Mouse (Mus musculus) thymus, adult 2 months (tissue): ENCODE data around the gene Trcg1. TPM values are rescaled to one million over a fixed set of nuclear protein-coding genes. Genes with fewer than 3 reads are reported as not detected.

Experiments used
- DNase-seq: peaks from one replicate; pipeline ENCODE4 v3.0.0; 2021
- H3K27ac ChIP-seq: fragments of 200-500 bp; 2 replicates; pipeline ENCODE4 v1.5.1; 2012; ENCODE audit warnings: low read length, control low read depth; ENCODE audit not compliant: control insufficient read depth, insufficient read depth
- H3K27me3 ChIP-seq: fragments of 200-500 bp; 2 replicates; pipeline ENCODE4 v1.6.1; 2012; ENCODE audit warnings: mild to moderate bottlenecking, low read length, moderate library complexity, mixed read lengths; ENCODE audit not compliant: control insufficient read depth, insufficient read depth
- H3K36me3 ChIP-seq: fragments of 200-500 bp; 2 replicates; pipeline ENCODE4 v1.6.1; 2012; ENCODE audit warnings: mild to moderate bottlenecking, low read length, moderate library complexity; ENCODE audit not compliant: control insufficient read depth, insufficient read depth
- H3K4me1 ChIP-seq: fragments of 200-500 bp; replicated peaks from 2 replicates; pipeline ENCODE4 v1.6.1; 2012; ENCODE audit warnings: low read length; ENCODE audit not compliant: control insufficient read depth, insufficient read depth
- H3K4me3 ChIP-seq: fragments of 200-500 bp; 2 replicates; pipeline ENCODE4 v1.5.1; 2012; ENCODE audit warnings: mild to moderate bottlenecking, low read length, control low read depth, moderate library complexity; ENCODE audit not compliant: control insufficient read depth, insufficient read depth
- CTCF ChIP-seq: fragments of 200-500 bp; IDR thresholded peaks from 2 replicates; pipeline ENCODE4 v1.5.1; 2012; ENCODE audit warnings: mild to moderate bottlenecking, control low read depth, low read length, moderate library complexity, borderline replicate concordance; ENCODE audit not compliant: control insufficient read depth, poor library complexity, insufficient read depth; ENCODE audit errors: extremely low read depth
- POLR2A ChIP-seq: fragments of 200-500 bp; IDR thresholded peaks from 2 replicates; pipeline ENCODE4 v1.6.1; 2012; ENCODE audit warnings: mild to moderate bottlenecking, low read length, control low read depth, moderate library complexity; ENCODE audit not compliant: control insufficient read depth, poor library complexity, insufficient read depth; ENCODE audit errors: extremely low read depth
- WGBS: fragments of 180-500 bp; shearing (Covaris S2); methylation state at CpG from one replicate; pipeline ENCODE4 v1.1.7; 2018; 5-methylcytosine and 5-hydroxymethylcytosine counted together
- polyA plus RNA-seq: library from polyadenylated mRNA; depleted of rRNA; stranded (reverse); fragments of >200 nt; gene quantifications from 2 replicates; pipeline ENCODE4 v1.2.3, GENCODE M21; 2012

The Trcg1 gene
- polyA plus RNA-seq, 1 experiment = 0.03 TPM

DNA sequence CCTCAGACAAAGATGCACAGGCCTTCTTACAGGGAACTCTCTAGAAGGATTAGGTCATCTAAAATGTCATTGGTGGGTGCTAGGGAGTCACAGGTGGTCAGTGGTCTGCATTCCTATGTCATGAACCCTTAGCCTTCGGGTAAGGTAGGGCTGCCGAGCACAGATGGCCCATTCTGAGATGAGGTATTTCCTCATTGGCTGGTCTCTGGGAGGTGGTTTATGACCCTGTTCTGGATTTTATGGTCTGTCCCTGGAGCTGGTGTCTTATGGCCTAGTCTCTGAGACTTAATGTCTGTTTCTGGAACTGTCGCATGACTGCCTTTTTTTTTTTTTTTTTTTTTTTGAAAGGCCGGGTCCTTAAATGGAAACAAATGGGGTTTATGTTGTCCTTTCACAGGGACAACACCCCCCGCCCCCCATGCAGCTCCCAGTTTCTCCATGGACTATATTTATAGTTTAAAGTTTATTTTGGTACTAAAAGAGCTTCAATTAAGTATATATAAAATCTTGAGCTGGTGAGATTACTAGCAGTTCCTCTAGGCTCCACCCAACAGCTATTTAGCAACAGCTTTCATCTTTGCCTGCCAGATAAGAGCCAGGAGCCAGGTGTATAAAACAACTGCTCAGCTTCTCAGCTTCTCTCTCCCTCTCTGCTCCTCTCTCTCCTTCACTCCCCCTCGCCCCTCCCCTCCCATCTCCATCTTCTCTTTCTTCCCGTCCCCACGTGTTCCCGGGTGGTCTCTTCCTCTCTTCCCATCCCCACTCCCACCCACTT lies 23.7 kb upstream of the Trcg1 start:
- TF ChIP-seq CTCF (no peak), POLR2A (no peak)

GRCm38 (mm10) chr9:57214500-57214899 lies 21.9 kb upstream of the Trcg1 start:
- no peaks in the 10 kb centered on the region for H3K4me1 ChIP-seq
- H3K4me3 ChIP-seq = no peak overlapping the region
- no peak overlapping the region for H3K27ac ChIP-seq
- H3K27me3 ChIP-seq = no peaks in the 10 kb centered on the region
- no peak for DNase-seq
- TF ChIP-seq POLR2A (no peak), CTCF (no peak)
- 73% methylated on average over 6 of the region's 6 CpGs for WGBS
- no peaks in the 10 kb centered on the region for H3K36me3 ChIP-seq

More for the DNA sequence above, 23.7 kb upstream of the Trcg1 start:
- Histone ChIP-seq H3K4me3 (no peak overlapping the region), H3K4me1 (no peaks in the 10 kb centered on the region), H3K27me3 (no peaks in the 10 kb centered on the region), H3K27ac (no peak overlapping the region), H3K36me3 (no peaks in the 10 kb centered on the region)
- 85% methylated on average over 9 of the region's 9 CpGs for WGBS
- DNase-seq = no peak

GRCm38 (mm10) chr9:57217220-57217619 lies 19.1 kb upstream of the Trcg1 start:
- 93% methylated on average over 5 of the region's 6 CpGs for WGBS
- H3K27me3 ChIP-seq = no peaks in the 10 kb centered on the region
- no peak for TF ChIP-seq POLR2A
- no peak for TF ChIP-seq CTCF
- no peaks in the 10 kb centered on the region for H3K36me3 ChIP-seq
- DNase-seq = no peak
- no peak overlapping the region for H3K4me3 ChIP-seq
- no peaks in the 10 kb centered on the region for H3K4me1 ChIP-seq
- no peak overlapping the region for H3K27ac ChIP-seq

- no peak overlapping the region for H3K27ac ChIP-seq
- no peak overlapping the region for H3K4me3 ChIP-seq
- H3K4me1 ChIP-seq = no peaks in the 10 kb centered on the region
These were observed 17.6 kb upstream of the Trcg1 start for GRCm38 (mm10) chr9:57218776-57219175.

GRCm38 (mm10) chr9:57219511-57219910 lies 16.8 kb upstream of the Trcg1 start:
- Histone ChIP-seq H3K27ac (no peak overlapping the region), H3K27me3 (no peaks in the 10 kb centered on the region), H3K36me3 (no peaks in the 10 kb centered on the region), H3K4me1 (no peaks in the 10 kb centered on the region), H3K4me3 (no peak overlapping the region)
- no peak for DNase-seq
- TF ChIP-seq CTCF = no peak
- TF ChIP-seq POLR2A = no peak
- WGBS = 97% methylated on average over 1 of the region's 1 CpGs

More at GRCm38 (mm10) chr9:57218776-57219175, 17.6 kb upstream of the Trcg1 start:
- Histone ChIP-seq H3K27me3 (no peaks in the 10 kb centered on the region), H3K36me3 (no peaks in the 10 kb centered on the region)
- TF ChIP-seq POLR2A = no peak
- no peak for TF ChIP-seq CTCF
- no peak for DNase-seq
- WGBS = 84% methylated on average over 5 of the region's 5 CpGs

GRCm38 (mm10) chr9:57220356-57220755 lies 16.0 kb upstream of the Trcg1 start:
- Histone ChIP-seq H3K4me1 (no peaks in the 10 kb centered on the region), H3K36me3 (no peaks in the 10 kb centered on the region), H3K27ac (no peak overlapping the region), H3K4me3 (no peak overlapping the region), H3K27me3 (no peaks in the 10 kb centered on the region)
- WGBS = 36% methylated on average over 6 of the region's 6 CpGs
- TF ChIP-seq CTCF = peak; percentile 35; the same call in 1 of the 2 replicates
- no peak for TF ChIP-seq POLR2A
- DNase-seq = peak; percentile 43
